Mouse (Mus musculus) MEL (cell line): ENCODE data around the gene Arpp19. TPM values are rescaled to one million over a fixed set of nuclear protein-coding genes. Genes with fewer than 3 reads are reported as not detected.

Source experiments
- DNase-seq: peaks from one replicate; pipeline ENCODE4 v3.0.0; 2011; ENCODE audit warnings: low read depth, low spot score
- H3K27ac ChIP-seq: 2 replicates; pipeline ENCODE4 v1.5.1; 2012; ENCODE audit warnings: low read depth, mild to moderate bottlenecking, control low read depth, low read length, moderate library complexity; ENCODE audit not compliant: control insufficient read depth
- H3K27me3 ChIP-seq, 2 experiments: fragments of 150-350 bp in 1 of 2; sonication (generic) in 1 of 2; 2 replicates each; pipeline ENCODE4 v1.6.1; 2012; ENCODE audit warnings: low read length in 2 of 2, mild to moderate bottlenecking in 2 of 2, improper control_type of control experiment in 1 of 2, moderate library complexity in 1 of 2; ENCODE audit not compliant: insufficient read depth in 2 of 2, control insufficient read depth in 1 of 2
- H3K36me3 ChIP-seq, 2 experiments: 2 replicates each; pipeline ENCODE4 v1.6.1; 2012 to 2014; ENCODE audit warnings: low read length in 2 of 2, improper control_type of control experiment in 1 of 2, inconsistent platforms in 1 of 2, mild to moderate bottlenecking in 1 of 2; ENCODE audit not compliant: insufficient read depth in 2 of 2, control insufficient read depth in 1 of 2
- H3K4me1 ChIP-seq, 2 experiments: fragments of 150-350 bp in 1 of 2; sonication (generic) in 1 of 2; 2 replicates each; pipeline ENCODE4 v1.6.1; 2012; ENCODE audit warnings: low read length in 2 of 2, improper control_type of control experiment in 1 of 2, mild to moderate bottlenecking in 1 of 2; ENCODE audit not compliant: insufficient read depth in 2 of 2, control insufficient read depth in 1 of 2
- H3K4me3 ChIP-seq, 2 experiments: fragments of 150-350 bp in 1 of 2; sonication (generic) in 1 of 2; 2 replicates each; pipeline ENCODE4 v1.5.1; 2012; ENCODE audit warnings: low read depth in 2 of 2, low read length in 2 of 2, mild to moderate bottlenecking in 2 of 2, moderate library complexity in 2 of 2, control low read depth in 1 of 2, improper control_type of control experiment in 1 of 2; ENCODE audit not compliant: control insufficient read depth in 1 of 2, insufficient read depth in 1 of 2
- H3K79me2 ChIP-seq: 2 replicates; pipeline ENCODE4 v1.6.1; 2012; ENCODE audit warnings: mild to moderate bottlenecking, low read length, moderate library complexity; ENCODE audit not compliant: control insufficient read depth, poor library complexity, insufficient read depth
- H3K9ac ChIP-seq: 2 replicates; pipeline ENCODE4 v1.6.1; 2012; ENCODE audit warnings: low read depth, mild to moderate bottlenecking, control low read depth, low read length, moderate library complexity; ENCODE audit not compliant: control insufficient read depth, poor library complexity, severe bottlenecking
- H3K9me3 ChIP-seq: fragments of 150-350 bp; sonication (generic); replicated peaks from 2 replicates; pipeline ENCODE4 v1.6.1; 2012; ENCODE audit warnings: mild to moderate bottlenecking, low read length, improper control_type of control experiment, moderate library complexity; ENCODE audit not compliant: insufficient read depth
- BHLHE40 ChIP-seq: IDR thresholded peaks from 2 replicates; pipeline ENCODE4 v1.6.1; 2012; ENCODE audit warnings: low read depth, mild to moderate bottlenecking, inconsistent platforms, low read length, improper control_type of control experiment, borderline replicate concordance
- CHD1 ChIP-seq: IDR thresholded peaks from 2 replicates; pipeline ENCODE4 v1.6.1; 2012; ENCODE audit warnings: low read depth, mild to moderate bottlenecking, inconsistent platforms, low read length, improper control_type of control experiment
- ELF1 ChIP-seq: IDR thresholded peaks from 2 replicates; pipeline ENCODE4 v1.6.1; 2014; ENCODE audit warnings: low read depth, mild to moderate bottlenecking, inconsistent platforms, low read length, improper control_type of control experiment, moderate library complexity
- GABPA ChIP-seq: IDR thresholded peaks from 2 replicates; pipeline ENCODE4 v1.6.1; 2012; ENCODE audit warnings: low read depth, mild to moderate bottlenecking, inconsistent platforms, low read length, improper control_type of control experiment, moderate library complexity
- GATA1 ChIP-seq: IDR thresholded peaks from 2 replicates; pipeline ENCODE4 v1.6.1; 2011; ENCODE audit warnings: low read depth, low read length, improper control_type of control experiment
- HCFC1 ChIP-seq: IDR thresholded peaks from 2 replicates; pipeline ENCODE4 v1.6.1; 2012; ENCODE audit warnings: low read depth, mild to moderate bottlenecking, inconsistent platforms, low read length, improper control_type of control experiment, moderate library complexity
- MXI1 ChIP-seq: IDR thresholded peaks from 2 replicates; pipeline ENCODE4 v1.6.1; 2011; ENCODE audit warnings: mild to moderate bottlenecking, low read depth, low read length, improper control_type of control experiment
- NRF1 ChIP-seq: IDR thresholded peaks from 2 replicates; pipeline ENCODE4 v1.6.1; 2014; ENCODE audit warnings: low read depth, mild to moderate bottlenecking, inconsistent platforms, low read length, improper control_type of control experiment, moderate library complexity; ENCODE audit not compliant: poor library complexity, insufficient read depth, severe bottlenecking
- POLR2AphosphoS2 ChIP-seq: IDR thresholded peaks from 2 replicates; pipeline ENCODE4 v1.6.1; 2011; ENCODE audit warnings: low read length, improper control_type of control experiment
- RCOR1 ChIP-seq: IDR thresholded peaks from 2 replicates; pipeline ENCODE4 v1.6.1; 2012; ENCODE audit warnings: low read depth, mild to moderate bottlenecking, inconsistent platforms, low read length, improper control_type of control experiment
- SIN3A ChIP-seq: IDR thresholded peaks from 2 replicates; pipeline ENCODE4 v1.6.1; 2012; ENCODE audit warnings: low read length, improper control_type of control experiment, inconsistent platforms
- SMC3 ChIP-seq: IDR thresholded peaks from 2 replicates; pipeline ENCODE4 v1.6.1; 2011; ENCODE audit warnings: low read depth, low read length, improper control_type of control experiment
- TAL1 ChIP-seq: IDR thresholded peaks from 2 replicates; pipeline ENCODE4 v1.6.1; 2012; ENCODE audit warnings: mild to moderate bottlenecking, inconsistent platforms, low read length, moderate library complexity, mixed read lengths
- UBTF ChIP-seq: IDR thresholded peaks from 2 replicates; pipeline ENCODE4 v1.6.1; 2012; ENCODE audit warnings: low read depth, mild to moderate bottlenecking, inconsistent platforms, low read length, improper control_type of control experiment, moderate library complexity, borderline replicate concordance; ENCODE audit not compliant: insufficient read depth
- USF1 ChIP-seq: IDR thresholded peaks from 2 replicates; pipeline ENCODE4 v1.6.1; 2014; ENCODE audit warnings: low read depth, mild to moderate bottlenecking, inconsistent platforms, low read length, improper control_type of control experiment, moderate library complexity
- USF2 ChIP-seq, 2 experiments: IDR thresholded peaks; 2 replicates each; pipeline ENCODE4 v1.6.1; 2011 to 2012; ENCODE audit warnings: improper control_type of control experiment in 2 of 2, low read length in 2 of 2, borderline replicate concordance in 1 of 2, inconsistent platforms in 1 of 2, low read depth in 1 of 2, mild to moderate bottlenecking in 1 of 2; ENCODE audit not compliant: insufficient read depth in 1 of 2
- ZMIZ1 ChIP-seq: IDR thresholded peaks from 2 replicates; pipeline ENCODE4 v1.6.1; 2012; ENCODE audit warnings: low read depth, mild to moderate bottlenecking, inconsistent platforms, low read length, improper control_type of control experiment, moderate library complexity
- ZNF384 ChIP-seq: IDR thresholded peaks from 2 replicates; pipeline ENCODE4 v1.6.1; 2012; ENCODE audit warnings: low read depth, mild to moderate bottlenecking, inconsistent platforms, low read length, improper control_type of control experiment
- polyA plus RNA-seq, 2 experiments: library from polyadenylated mRNA; stranded (reverse) in 1 of 2; unstranded in 1 of 2; fragments of >175 nt in 1 of 2; fragments of >200 nt in 1 of 2; gene quantifications; 2 replicates each; pipeline versions ENCODE4 v1.2.1 to v1.2.4; 2012; ENCODE audit warnings: low replicate concordance in 2 of 2, low read depth in 1 of 2; ENCODE audit not compliant: insufficient read length in 2 of 2, insufficient read depth in 1 of 2, missing spikeins in 1 of 2
- total RNA-seq: library from RNA; depleted of rRNA; stranded (reverse); fragments of 300-350 nt; gene quantifications from 2 replicates; pipeline ENCODE4 v1.2.3, GENCODE M21; 2012

Gene Arpp19
- total and polyA plus RNA-seq, 3 experiments: 230 to 237 TPM; not detected in 1

DNA sequence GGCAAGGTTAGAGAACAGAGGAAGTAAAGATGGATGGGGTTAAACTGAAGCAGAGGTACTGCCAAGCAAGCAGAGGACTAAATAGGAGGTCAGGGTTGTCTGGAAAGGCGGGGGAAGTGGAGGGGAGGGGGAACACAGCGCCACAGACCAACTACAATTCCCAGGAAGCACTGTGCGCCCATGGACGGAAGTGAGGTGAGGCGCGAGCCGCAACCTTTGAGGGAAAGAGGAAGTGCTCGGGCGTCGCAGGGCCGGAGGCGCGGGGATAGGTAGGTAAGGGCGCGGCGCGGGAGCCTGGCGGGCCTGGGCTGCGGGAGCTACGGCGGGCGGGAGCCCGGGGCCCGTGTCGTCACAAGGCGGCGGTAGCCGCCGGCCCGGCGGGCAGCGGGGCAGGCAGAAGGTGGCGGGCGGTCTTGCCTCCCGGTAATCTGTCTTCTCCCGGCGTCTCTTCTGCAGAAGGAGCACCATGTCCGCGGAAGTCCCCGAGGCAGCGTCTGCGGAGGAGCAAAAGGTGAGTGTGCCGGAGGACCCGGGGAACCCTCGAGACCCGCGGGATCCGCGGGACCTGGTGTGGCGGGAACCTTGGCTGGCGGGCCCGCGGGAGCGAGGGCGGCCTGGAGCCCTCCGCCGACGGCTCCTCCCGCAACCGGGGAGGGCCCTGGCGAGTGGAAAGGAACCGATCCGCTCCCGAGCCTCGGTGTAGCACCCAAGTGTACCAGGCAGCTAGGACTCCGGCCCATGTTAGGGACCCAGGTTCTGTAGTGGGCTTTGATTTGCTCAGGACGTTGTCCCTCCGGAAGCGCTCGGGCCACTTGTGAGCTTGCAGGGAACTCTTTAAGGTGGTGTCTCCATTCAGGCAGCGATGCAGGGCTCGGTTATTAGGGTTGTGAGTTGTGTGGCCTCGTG lies at the start of gene Arpp19 (continued):
- no peak for TF ChIP-seq GATA1
- peak; percentile 67; the same call in 1 of the 2 replicates for TF ChIP-seq POLR2AphosphoS2
- TF ChIP-seq ZNF384: no peak
- TF ChIP-seq BHLHE40: no peak
- TF ChIP-seq GABPA: no peak

- H3K36me3 ChIP-seq: no peaks in the 10 kb centered on the region
- H3K79me2 ChIP-seq: no peaks in the 10 kb centered on the region
- no peak overlapping the region for H3K9ac ChIP-seq
- H3K27ac ChIP-seq: no peak overlapping the region
- no peaks in the 10 kb centered on the region for H3K4me1 ChIP-seq
- H3K27me3 ChIP-seq: no peaks in the 10 kb centered on the region
- no peaks in the 10 kb centered on the region for H3K9me3 ChIP-seq
- DNase-seq: no peak
- H3K4me3 ChIP-seq: no peak overlapping the region
- no peak for TF ChIP-seq BHLHE40
- no peak for TF ChIP-seq UBTF
- TF ChIP-seq CHD1: no peak
- TF ChIP-seq NRF1: no peak
- no peak for TF ChIP-seq RCOR1
- TF ChIP-seq USF1: no peak
- no peak for TF ChIP-seq SIN3A
- no peak for TF ChIP-seq ZMIZ1
- no peak for TF ChIP-seq HCFC1
- TF ChIP-seq GATA1: no peak
- TF ChIP-seq ELF1: no peak
These were observed 48.4 kb upstream of the Arpp19 start for GRCm38 (mm10) chr9:74988893-74989460.

- no peak overlapping the region for H3K4me3 ChIP-seq
- DNase-seq: no peak
- H3K9me3 ChIP-seq: no peaks in the 10 kb centered on the region
- no peaks in the 10 kb centered on the region for H3K4me1 ChIP-seq
- no peaks in the 10 kb centered on the region for H3K36me3 ChIP-seq
- H3K27ac ChIP-seq: no peak overlapping the region
- TF ChIP-seq MXI1: no peak
- TF ChIP-seq USF2 (IDR thresholded peaks at IDR 0.05; ENCODE audit: borderline replicate concordance in 1 of 2, insufficient read depth in 1 of 2, low read depth in 1 of 2, low read length in 2 of 2): no peak
- no peak for TF ChIP-seq ZMIZ1
- no peak for TF ChIP-seq HCFC1
- no peak for TF ChIP-seq GATA1
- TF ChIP-seq SMC3: no peak
- no peak for TF ChIP-seq TAL1
- H3K79me2 ChIP-seq: no peaks in the 10 kb centered on the region
- H3K9ac ChIP-seq: no peak overlapping the region
- no peaks in the 10 kb centered on the region for H3K27me3 ChIP-seq
These were observed 47.4 kb upstream of the Arpp19 start for GRCm38 (mm10) chr9:74989990-74990389.
